Mouse (Mus musculus) embryonic facial prominence, embryonic 13.5 days (tissue): ENCODE data around the gene Fcrlb. TPM values are rescaled to one million over a fixed set of nuclear protein-coding genes. Genes with fewer than 3 reads are reported as not detected.

Source experiments
- ATAC-seq: fragments of 200-750 bp; cut with Nextera tagmentation; 2 replicates; pipeline ENCODE4 v1.8.0; 2017; ENCODE audit warnings: low read depth; ENCODE audit not compliant: insufficient number of reproducible peaks, insufficient read depth, low FRiP score, low TSS enrichment
- H3K27ac ChIP-seq: fragments of 300-500 bp; sonication (generic); 2 replicates; pipeline ENCODE4 v1.5.1; 2015; ENCODE audit warnings: moderate library complexity, mild to moderate bottlenecking, inconsistent platforms
- H3K27me3 ChIP-seq: fragments of 300-500 bp; sonication (generic); 2 replicates; pipeline ENCODE4 v1.6.1; 2015; ENCODE audit warnings: mild to moderate bottlenecking, inconsistent platforms
- H3K36me3 ChIP-seq: fragments of 300-500 bp; sonication (generic); 2 replicates; pipeline ENCODE4 v1.6.1; 2015; ENCODE audit warnings: mild to moderate bottlenecking, inconsistent platforms
- H3K4me1 ChIP-seq: fragments of 300-500 bp; sonication (generic); 2 replicates; pipeline ENCODE4 v1.6.1; 2015; ENCODE audit warnings: inconsistent platforms
- H3K4me2 ChIP-seq: fragments of 300-500 bp; sonication (generic); 2 replicates; pipeline ENCODE4 v1.6.1; 2015; ENCODE audit warnings: moderate library complexity, mild to moderate bottlenecking, inconsistent platforms
- H3K4me3 ChIP-seq: fragments of 300-500 bp; sonication (generic); 2 replicates; pipeline ENCODE4 v1.5.1; 2015; ENCODE audit warnings: mild to moderate bottlenecking, inconsistent platforms
- H3K9ac ChIP-seq: fragments of 300-500 bp; sonication (generic); 2 replicates; pipeline ENCODE4 v1.6.1; 2015; ENCODE audit warnings: mild to moderate bottlenecking, inconsistent platforms
- H3K9me3 ChIP-seq: fragments of 300-500 bp; sonication (generic); 2 replicates; pipeline ENCODE4 v1.6.1; 2016; ENCODE audit warnings: inconsistent platforms
- WGBS: fragments of 180-500 bp; shearing (Covaris S2); methylation state at CpG from one replicate; pipeline ENCODE4 v1.1.7; 2015; ENCODE audit warnings: mixed read lengths; 5-methylcytosine and 5-hydroxymethylcytosine counted together
- polyA plus RNA-seq: library from polyadenylated mRNA; unstranded; fragments of >200 nt; fragmentation: Nextera tagmentation; extraction: Ambion mirVana; gene quantifications from 2 replicates; pipeline ENCODE4 v1.2.1, GENCODE M21; 2015

Gene Fcrlb
- polyA plus RNA-seq, 1 experiment from 2014 or later = not detected

DNA sequence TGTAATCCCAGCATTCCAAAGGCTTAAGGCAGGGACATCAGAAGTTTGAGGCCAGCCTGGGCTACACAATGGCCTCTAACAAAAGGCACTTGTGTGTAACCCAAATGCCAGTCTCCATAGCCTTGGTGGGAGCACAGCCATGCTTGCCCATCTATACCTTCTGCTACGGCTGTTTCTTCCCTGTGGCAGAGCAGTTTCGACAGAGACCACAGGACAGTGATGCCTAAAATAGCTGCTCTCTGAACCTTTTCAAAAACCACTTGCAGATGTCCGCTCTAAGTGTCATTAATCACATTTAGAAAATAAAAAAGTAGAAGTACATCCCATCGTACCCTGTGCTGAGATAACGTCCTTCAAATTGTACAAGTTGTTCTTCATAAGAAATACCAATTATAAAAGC lies 47.3 kb downstream of the Fcrlb start:
- H3K4me2 ChIP-seq = no peak overlapping the region
- no peak for ATAC-seq
- no peak overlapping the region for H3K27ac ChIP-seq
- no peak overlapping the region for H3K9ac ChIP-seq
- H3K4me1 ChIP-seq = peaks cover 8% of the 10 kb centered on the region
- H3K9me3 ChIP-seq = no peaks in the 10 kb centered on the region
- H3K4me3 ChIP-seq = no peak overlapping the region
- H3K27me3 ChIP-seq = no peaks in the 10 kb centered on the region
- 83% methylated on average over 5 of the region's 5 CpGs for WGBS
- no peaks in the 10 kb centered on the region for H3K36me3 ChIP-seq

DNA sequence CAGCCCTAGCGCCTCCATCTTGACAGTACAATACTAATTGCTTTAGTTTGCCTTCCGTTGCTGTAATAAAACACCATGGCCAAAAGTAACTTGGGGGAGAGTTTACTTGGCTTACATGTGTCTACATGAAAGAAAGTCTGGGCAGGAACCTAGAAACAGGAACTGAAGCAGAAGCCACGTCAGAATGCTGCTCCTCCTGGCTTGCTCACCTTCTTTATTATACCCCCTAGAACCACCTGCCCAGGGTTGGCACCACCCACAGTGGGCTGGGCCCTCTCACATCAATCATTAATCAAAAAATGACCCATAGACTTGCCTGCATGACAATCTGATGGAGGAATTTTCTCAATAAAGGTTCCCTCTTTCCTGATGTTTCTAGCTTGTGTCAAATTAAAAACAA lies 48.0 kb downstream of the Fcrlb start:
- peaks cover 8% of the 10 kb centered on the region for H3K4me1 ChIP-seq
- H3K4me2 ChIP-seq = no peak overlapping the region
- WGBS = 83% methylated on average over 3 of the region's 3 CpGs
- no peaks in the 10 kb centered on the region for H3K9me3 ChIP-seq
- ATAC-seq = no peak
- no peaks in the 10 kb centered on the region for H3K27me3 ChIP-seq
- no peak overlapping the region for H3K9ac ChIP-seq
- no peak overlapping the region for H3K27ac ChIP-seq
- no peak overlapping the region for H3K4me3 ChIP-seq
- H3K36me3 ChIP-seq = no peaks in the 10 kb centered on the region

DNA sequence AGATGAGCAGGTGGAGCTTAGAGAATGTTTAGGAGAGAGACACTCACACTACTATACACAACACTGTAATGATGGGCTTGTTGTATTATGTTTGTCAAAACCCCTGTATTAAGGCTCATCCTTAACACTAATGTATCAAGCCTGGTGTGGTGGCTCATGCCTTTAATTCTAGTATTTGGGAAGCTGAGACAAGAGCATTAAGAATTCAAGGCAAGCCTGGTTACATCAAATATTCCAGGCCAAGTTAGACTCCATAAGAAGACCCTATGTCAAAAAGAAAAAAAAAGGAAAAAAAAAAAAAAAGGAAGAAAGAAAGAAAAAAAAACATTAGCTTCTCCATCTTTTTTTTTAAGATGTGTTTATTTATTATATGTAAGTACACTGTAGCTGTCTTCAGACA lies 48.5 kb downstream of the Fcrlb start:
- H3K9ac ChIP-seq = no peak overlapping the region
- no peak overlapping the region for H3K4me2 ChIP-seq
- H3K27me3 ChIP-seq = no peaks in the 10 kb centered on the region
- H3K9me3 ChIP-seq = no peaks in the 10 kb centered on the region
- no peak overlapping the region for H3K27ac ChIP-seq
- H3K36me3 ChIP-seq = no peaks in the 10 kb centered on the region
- ATAC-seq = no peak
- H3K4me1 ChIP-seq = peaks cover 8% of the 10 kb centered on the region
- H3K4me3 ChIP-seq = no peak overlapping the region

DNA sequence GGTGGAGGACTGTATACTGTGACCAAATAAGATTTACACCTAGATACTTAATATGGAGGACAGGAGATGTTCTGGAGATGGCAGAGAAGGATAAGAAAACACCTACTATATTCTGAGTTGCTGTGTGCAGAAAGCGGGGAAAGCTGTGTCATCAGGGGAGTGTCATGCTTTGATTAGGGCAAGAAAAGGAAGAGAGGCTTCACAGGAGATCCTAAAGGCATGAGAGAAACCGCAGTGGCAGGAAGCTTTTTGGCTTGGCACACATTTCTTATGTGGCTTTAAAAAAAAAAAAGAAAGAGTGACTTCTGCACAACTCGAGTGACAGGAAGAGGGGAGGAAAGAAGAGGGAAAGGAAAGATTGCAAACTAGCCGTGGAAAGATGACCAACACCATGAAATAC lies 49.7 kb downstream of the Fcrlb start:
- WGBS = 72% methylated on average over 4 of the region's 4 CpGs
- no peaks in the 10 kb centered on the region for H3K9me3 ChIP-seq
- H3K27me3 ChIP-seq = no peaks in the 10 kb centered on the region
- no peaks in the 10 kb centered on the region for H3K36me3 ChIP-seq
- H3K9ac ChIP-seq = no peak overlapping the region
- no peak overlapping the region for H3K4me2 ChIP-seq
- H3K27ac ChIP-seq = no peak overlapping the region
- H3K4me1 ChIP-seq = peaks cover 8% of the 10 kb centered on the region
- no peak for ATAC-seq
- no peak overlapping the region for H3K4me3 ChIP-seq

DNA sequence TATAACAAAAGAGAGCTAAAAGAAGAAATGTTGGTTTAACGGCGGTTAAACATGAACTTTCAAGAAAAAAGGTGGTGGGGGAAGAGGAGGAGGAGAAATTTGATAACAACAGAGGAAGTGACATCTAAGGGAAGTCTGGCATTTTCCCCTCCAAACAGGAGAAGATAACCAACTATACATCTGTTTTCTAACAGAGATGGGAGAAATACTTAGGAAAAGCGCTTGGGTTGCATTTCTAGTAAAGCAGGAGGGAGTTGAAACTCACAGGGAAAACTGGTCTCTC lies 50.4 kb downstream of the Fcrlb start:
- ATAC-seq = no peak

DNA sequence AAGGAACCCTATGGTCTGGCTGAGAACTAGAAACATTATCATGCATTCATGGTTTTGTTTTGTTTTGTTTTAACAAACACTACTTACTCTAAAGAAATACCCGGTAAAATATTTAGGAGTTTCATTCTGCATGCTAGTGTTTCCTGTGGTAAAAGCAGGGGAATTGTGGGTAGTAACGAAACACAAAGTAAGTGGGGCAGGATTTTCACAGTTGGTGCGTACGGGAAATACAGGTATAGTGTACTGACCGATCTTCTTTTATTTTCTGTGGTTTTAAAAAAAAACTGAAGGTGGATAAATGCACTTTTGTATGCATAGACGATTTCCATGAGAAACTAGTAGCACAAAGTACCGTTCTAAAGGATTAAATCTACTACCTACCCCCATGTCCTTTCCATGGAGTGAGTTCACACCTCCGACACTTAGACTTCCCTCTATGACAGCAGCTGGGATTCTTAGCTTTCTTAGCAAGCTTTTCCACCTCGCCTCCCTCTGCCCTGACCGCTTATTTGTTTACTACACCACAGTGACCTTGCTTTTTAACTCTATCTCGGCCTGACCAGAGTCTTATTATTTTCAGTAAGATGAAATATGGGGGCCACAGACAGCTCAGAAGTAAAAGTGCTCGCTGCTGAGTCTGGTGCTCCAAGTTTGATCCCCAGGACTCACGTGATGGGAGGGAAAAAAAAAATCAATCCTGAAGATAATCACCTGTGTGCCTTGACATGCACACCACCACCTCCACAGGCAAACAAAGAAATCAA lies 50.9 kb downstream of the Fcrlb start:
- Histone ChIP-seq H3K36me3 (no peaks in the 10 kb centered on the region), H3K9ac (no peak overlapping the region), H3K27ac (no peak overlapping the region), H3K4me3 (no peak overlapping the region), H3K4me2 (no peak overlapping the region), H3K27me3 (no peaks in the 10 kb centered on the region), H3K9me3 (no peaks in the 10 kb centered on the region), H3K4me1 (peaks cover 6% of the 10 kb centered on the region)
- ATAC-seq = no peak
- WGBS = 79% methylated on average over 13 of the region's 13 CpGs

More for the DNA sequence above, 50.4 kb downstream of the Fcrlb start:
- no peaks in the 10 kb centered on the region for H3K36me3 ChIP-seq
- no peaks in the 10 kb centered on the region for H3K27me3 ChIP-seq
- H3K4me2 ChIP-seq = no peak overlapping the region
- peaks cover 8% of the 10 kb centered on the region for H3K4me1 ChIP-seq
- H3K4me3 ChIP-seq = no peak overlapping the region
- no peak overlapping the region for H3K9ac ChIP-seq
- no peak overlapping the region for H3K27ac ChIP-seq
- H3K9me3 ChIP-seq = no peaks in the 10 kb centered on the region
- 70% methylated on average over 3 of the region's 3 CpGs for WGBS

DNA sequence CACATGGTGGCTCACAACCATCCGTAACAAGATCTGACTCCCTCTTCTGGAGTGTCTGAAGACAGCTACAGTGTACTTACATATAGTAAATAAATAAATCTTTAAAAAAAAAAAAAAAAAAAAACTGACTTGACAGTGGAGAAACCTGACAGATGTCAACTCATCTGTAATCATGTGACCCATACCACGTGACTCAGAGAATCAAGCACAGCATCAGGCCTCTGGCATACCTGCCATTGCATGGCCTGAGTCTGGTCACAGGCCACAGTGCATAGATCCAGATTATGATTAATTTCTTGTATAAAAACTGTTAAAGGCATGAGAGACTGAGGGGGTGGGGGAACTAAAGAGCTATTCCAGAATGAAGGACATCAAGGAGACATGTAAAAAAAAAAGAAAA lies 53.9 kb downstream of the Fcrlb start:
- ATAC-seq = no peak
- Histone ChIP-seq H3K4me3 (no peak overlapping the region), H3K27ac (no peak overlapping the region), H3K4me1 (no peaks in the 10 kb centered on the region), H3K4me2 (no peak overlapping the region), H3K27me3 (no peaks in the 10 kb centered on the region), H3K36me3 (peaks cover 2% of the 10 kb centered on the region; the same call in 1 of the 2 replicates), H3K9me3 (no peaks in the 10 kb centered on the region), H3K9ac (no peak overlapping the region)
- WGBS = 87% methylated on average over 2 of the region's 2 CpGs

DNA sequence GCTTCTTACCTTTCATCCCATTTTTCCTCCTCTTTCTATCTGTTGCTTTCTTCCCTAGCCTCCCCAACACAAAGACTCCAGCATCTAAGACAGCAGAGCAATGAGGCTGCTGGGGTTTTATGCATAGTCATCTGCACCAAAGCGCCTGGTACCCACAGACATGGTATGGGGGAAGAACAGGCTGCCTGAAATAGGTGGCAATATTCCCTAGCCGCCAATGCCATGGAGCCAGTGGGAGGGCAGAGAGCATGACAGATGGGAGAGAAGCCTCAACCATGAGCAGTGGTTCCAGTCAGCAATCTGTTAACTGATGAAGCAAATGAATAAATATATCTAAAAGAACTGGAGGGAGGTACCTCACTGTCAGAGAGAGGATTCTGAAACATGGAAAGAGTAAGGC lies 55.4 kb downstream of the Fcrlb start:
- 87% methylated on average over 2 of the region's 2 CpGs for WGBS
- ATAC-seq = no peak
- no peaks in the 10 kb centered on the region for H3K27me3 ChIP-seq

More for the DNA sequence above, 55.4 kb downstream of the Fcrlb start:
- H3K4me2 ChIP-seq = no peak overlapping the region
- H3K4me3 ChIP-seq = no peak overlapping the region
- H3K9ac ChIP-seq = no peak overlapping the region
- H3K9me3 ChIP-seq = no peaks in the 10 kb centered on the region
- no peaks in the 10 kb centered on the region for H3K4me1 ChIP-seq
- H3K36me3 ChIP-seq = peaks cover 2% of the 10 kb centered on the region; the same call in 1 of the 2 replicates
- no peak overlapping the region for H3K27ac ChIP-seq

Other genes with a start within 250 kb of the Fcrlb start
- gene Atf6, start 45.2 kb downstream of the Fcrlb start, polyA plus RNA-seq = 7.3 and 7.8 TPM in 2 replicates
- gene Gm26620, start 27.9 kb downstream of the Fcrlb start, polyA plus RNA-seq = 0.42 and 0.83 TPM in 2 replicates
- 52.3 and 54.4 TPM in 2 replicates for gene Dusp12, start 27.4 kb downstream of the Fcrlb start, polyA plus RNA-seq
- not detected in 2 replicates for gene Fcrla, start 14.6 kb upstream of the Fcrlb start, polyA plus RNA-seq
- gene Fcgr2b, start 63.6 kb upstream of the Fcrlb start, polyA plus RNA-seq = 0.80 and 1.0 TPM in 2 replicates
- gene Fcgr4, start 106.0 kb upstream of the Fcrlb start, polyA plus RNA-seq = 0.41 and 0.55 TPM in 2 replicates
- gene Fcgr3, start 152.0 kb upstream of the Fcrlb start, polyA plus RNA-seq = 9.4 and 10.1 TPM in 2 replicates
- 1.3 and 2.1 TPM in 2 replicates for gene Cfap126, start 201.0 kb upstream of the Fcrlb start, polyA plus RNA-seq
- 249 and 258 TPM in 2 replicates for gene Sdhc, start 237.7 kb upstream of the Fcrlb start, polyA plus RNA-seq
- 7.7 and 9.4 TPM in 2 replicates for gene Mpz, start 237.8 kb upstream of the Fcrlb start, polyA plus RNA-seq